Mouse (Mus musculus) liver, postnatal 0 days (tissue): ENCODE results near the gene Txnrd2. TPM values are rescaled to one million over a fixed set of nuclear protein-coding genes. Genes with fewer than 3 reads are reported as not detected.
A peak's percentile ranks its signal among the peaks of the same experiment; 100 is the strongest.

Experiments
- ATAC-seq: fragments of 200-750 bp; cut with Nextera tagmentation; 2 replicates; pipeline ENCODE4 v1.8.0; 2017; ENCODE audit warnings: mild to moderate bottlenecking, moderate library complexity
- DNase-seq: peaks from one replicate; pipeline ENCODE4 v3.0.0-alpha.2; 2016
- H3K27ac ChIP-seq: fragments of 300-500 bp; sonication (generic); 2 replicates; pipeline ENCODE4 v1.5.1; 2014; ENCODE audit warnings: antibody characterized with exemption, moderate library complexity, mild to moderate bottlenecking, low read depth
- H3K27me3 ChIP-seq: fragments of 300-500 bp; sonication (generic); 2 replicates; pipeline ENCODE4 v1.6.1; 2014; ENCODE audit warnings: low read length, control low read depth, mixed read lengths; ENCODE audit not compliant: insufficient read depth
- H3K36me3 ChIP-seq: fragments of 300-500 bp; sonication (generic); replicated peaks from 2 replicates; pipeline ENCODE4 v1.6.1; 2014; ENCODE audit warnings: mild to moderate bottlenecking, control low read depth, low read length, moderate library complexity, mixed read lengths; ENCODE audit not compliant: insufficient read depth
- H3K4me1 ChIP-seq: fragments of 300-500 bp; sonication (generic); 2 replicates; pipeline ENCODE4 v1.6.1; 2014; ENCODE audit warnings: antibody characterized with exemption, mild to moderate bottlenecking, control low read depth; ENCODE audit not compliant: insufficient read depth
- H3K4me2 ChIP-seq: fragments of 300-500 bp; sonication (generic); 2 replicates; pipeline ENCODE4 v1.6.1; 2014; ENCODE audit warnings: low read depth, mild to moderate bottlenecking, low read length, moderate library complexity, mixed read lengths
- H3K4me3 ChIP-seq: fragments of 300-500 bp; sonication (generic); 2 replicates; pipeline ENCODE4 v1.5.1; 2014; ENCODE audit warnings: low read depth, low read length
- H3K9ac ChIP-seq: fragments of 300-500 bp; sonication (generic); replicated peaks from 2 replicates; pipeline ENCODE4 v1.6.1; 2014; ENCODE audit warnings: mild to moderate bottlenecking, moderate library complexity
- H3K9me3 ChIP-seq: fragments of 300-500 bp; sonication (generic); 2 replicates; pipeline ENCODE4 v1.6.1; 2016; ENCODE audit warnings: mild to moderate bottlenecking, control low read depth, low read length, mixed read lengths
- CTCF ChIP-seq: sonication (generic); IDR thresholded peaks from 2 replicates; pipeline ENCODE4 v1.5.1; 2016; ENCODE audit warnings: antibody characterized with exemption, low read depth
- EP300 ChIP-seq: IDR thresholded peaks from 2 replicates; pipeline ENCODE4 v1.6.1; 2016; ENCODE audit warnings: antibody characterized with exemption, low read depth, mild to moderate bottlenecking
- WGBS: fragments of 180-500 bp; shearing (Covaris S2); extraction: QIAGEN DNeasy Blood & Tissue Kit; methylation state at CpG from one replicate; pipeline ENCODE4 v1.1.7; 2014; ENCODE audit not compliant: insufficient replicate concordance; 5-methylcytosine and 5-hydroxymethylcytosine counted together
- polyA plus RNA-seq: library from polyadenylated mRNA; unstranded; fragments of >200 nt; fragmentation: Nextera tagmentation; extraction: Ambion mirVana; gene quantifications from 2 replicates; pipeline ENCODE4 v1.2.1, GENCODE M21; 2015

Gene Txnrd2
- polyA plus RNA-seq, 1 experiment from 2014 or later = 53.3 TPM

- peak overlapping the region; percentile 73 for H3K4me3 ChIP-seq
- ATAC-seq (peak; percentile 88), DNase-seq (peak; percentile 93)
- peak; percentile 68 for TF ChIP-seq CTCF
- no peak for TF ChIP-seq EP300
- WGBS = under 1% methylated on average over 55 of the region's 63 CpGs
- H3K27ac ChIP-seq = peak overlapping the region; percentile 67
- no peaks in the 10 kb centered on the region for H3K27me3 ChIP-seq
- H3K4me1 ChIP-seq = peaks cover 52% of the 10 kb centered on the region
- peak overlapping the region; percentile 78 for H3K9ac ChIP-seq
- peaks cover 7% of the 10 kb centered on the region; the same call in 1 of the 2 replicates for H3K36me3 ChIP-seq
- no peaks in the 10 kb centered on the region for H3K9me3 ChIP-seq
- peak overlapping the region; percentile 99 for H3K4me2 ChIP-seq
Observed at GRCm38 (mm10) chr16:18392469-18393426, 33.4 kb upstream of the Txnrd2 start.

GRCm38 (mm10) chr16:18393595-18393994, 32.6 kb upstream of the Txnrd2 start:
- WGBS = 40% methylated on average over 5 of the region's 5 CpGs
- peak overlapping the region; percentile 99 for H3K4me2 ChIP-seq
- H3K36me3 ChIP-seq = peaks cover 14% of the 10 kb centered on the region
- no peaks in the 10 kb centered on the region for H3K27me3 ChIP-seq
- no peak for DNase-seq
- 0 out of 2 replicates have a peak overlapping the region, but pooled peaks have one; percentile 31 for H3K27ac ChIP-seq
- TF ChIP-seq CTCF (no peak), EP300 (no peak)
- H3K4me1 ChIP-seq = peaks cover 44% of the 10 kb centered on the region
- no peaks in the 10 kb centered on the region for H3K9me3 ChIP-seq
- ATAC-seq = no peak
- peak overlapping the region; percentile 73 for H3K4me3 ChIP-seq
- peak overlapping the region; percentile 78 for H3K9ac ChIP-seq

GRCm38 (mm10) chr16:18394056-18394455, 32.1 kb upstream of the Txnrd2 start:
- DNase-seq = no peak
- H3K36me3 ChIP-seq = peaks cover 14% of the 10 kb centered on the region
- H3K9ac ChIP-seq = no peak overlapping the region
- peak overlapping the region; percentile 99; the same call in 1 of the 2 replicates for H3K4me2 ChIP-seq
- ATAC-seq = no peak
- no peaks in the 10 kb centered on the region for H3K27me3 ChIP-seq
- H3K4me3 ChIP-seq = peak overlapping the region; percentile 73; the same call in 1 of the 2 replicates
- no peaks in the 10 kb centered on the region for H3K9me3 ChIP-seq
- peak overlapping the region; percentile 31; the same call in 1 of the 2 replicates for H3K27ac ChIP-seq
- TF ChIP-seq EP300 (no peak), CTCF (no peak)
- H3K4me1 ChIP-seq = peaks cover 39% of the 10 kb centered on the region
- WGBS = 69% methylated on average over 3 of the region's 3 CpGs

- ATAC-seq = peak; percentile 14; the same call in 1 of the 2 replicates
- Histone ChIP-seq H3K27ac (no peak overlapping the region), H3K9ac (0 out of 2 replicates have a peak overlapping the region, but pooled peaks have one; percentile 8)
Observed at GRCm38 (mm10) chr16:18394777-18395619, 31.2 kb upstream of the Txnrd2 start.

GRCm38 (mm10) chr16:18395620-18396036, 30.6 kb upstream of the Txnrd2 start:
- Histone ChIP-seq H3K36me3 (peaks cover 14% of the 10 kb centered on the region), H3K4me2 (no peak overlapping the region), H3K27ac (peak overlapping the region; percentile 29; the same call in 1 of the 2 replicates), H3K4me3 (no peak overlapping the region), H3K9me3 (no peaks in the 10 kb centered on the region), H3K9ac (no peak overlapping the region), H3K27me3 (no peaks in the 10 kb centered on the region), H3K4me1 (peaks cover 34% of the 10 kb centered on the region)
- TF ChIP-seq EP300 (no peak), CTCF (no peak)
- DNase-seq (peak; percentile 69), ATAC-seq (no peak)
- WGBS = 62% methylated on average over 6 of the region's 7 CpGs

More at GRCm38 (mm10) chr16:18394777-18395619, 31.2 kb upstream of the Txnrd2 start:
- TF ChIP-seq EP300 (no peak), CTCF (no peak)
- H3K4me3 ChIP-seq = no peak overlapping the region
- H3K4me1 ChIP-seq = peaks cover 34% of the 10 kb centered on the region
- H3K27me3 ChIP-seq = no peaks in the 10 kb centered on the region
- H3K9me3 ChIP-seq = no peaks in the 10 kb centered on the region
- no peak for DNase-seq
- H3K36me3 ChIP-seq = peaks cover 14% of the 10 kb centered on the region
- H3K4me2 ChIP-seq = no peak overlapping the region
- 67% methylated on average over 11 of the region's 11 CpGs for WGBS
